Mouse (Mus musculus) megakaryocyte, adult 5-6 weeks (primary cell): ENCODE results near the gene Stox2. TPM values are rescaled to one million over a fixed set of nuclear protein-coding genes. Genes with fewer than 3 reads are reported as not detected.

Source experiments
- total RNA-seq, 2 experiments: library from RNA; stranded (forward) in 1 of 2; stranded (reverse) in 1 of 2; fragments of 153-499, 151-499 nt in 1 of 2; fragments of 221-1000, 200-1000 nt in 1 of 2; gene quantifications; 2 replicates each; pipeline versions ENCODE4 v1.2.3 to v1.2.4; 2015 to 2017

The Stox2 gene
- total RNA-seq, 2 experiments from 2014 or later: 0.18 to 0.48 TPM

Other genes with a start within 250 kb of the Stox2 start
- gene Trappc11, start 87.1 kb upstream of the Stox2 start, total RNA-seq (2015): 24.8 and 28.2 TPM in 2 replicates
- 37.4 and 39.3 TPM in 2 replicates for gene Trappc11, start 87.1 kb upstream of the Stox2 start, total RNA-seq (2017)
- 15.1 and 18.4 TPM in 2 replicates for gene Rwdd4a, start 87.3 kb upstream of the Stox2 start, total RNA-seq (2015)
- 16.1 and 17.6 TPM in 2 replicates for gene Rwdd4a, start 87.3 kb upstream of the Stox2 start, total RNA-seq (2017)
- 51.2 and 52.0 TPM in 2 replicates for gene Ing2, start 229.2 kb upstream of the Stox2 start, total RNA-seq (2015)
- 23.7 and 32.1 TPM in 2 replicates for gene Ing2, start 229.2 kb upstream of the Stox2 start, total RNA-seq (2017)